Mouse (Mus musculus) embryonic facial prominence, embryonic 11.5 days (tissue): ENCODE measurements at regions not wholly inside any gene's neighbourhood (a gene's known extent, or its start where the extent isn't known, plus 50 kb on each side); places are given as distances from the start of the nearest gene placed in this dataset.
A peak's percentile ranks its signal among the peaks of the same experiment; 100 is the strongest.

Experiments used
- ATAC-seq: fragments of 200-750 bp; cut with Nextera tagmentation; replicated peaks from 2 replicates; pipeline ENCODE4 v1.8.0; 2017; ENCODE audit warnings: low read depth; ENCODE audit not compliant: insufficient number of reproducible peaks, low FRiP score, low TSS enrichment
- DNase-seq: peaks from one replicate; pipeline ENCODE4 v3.0.0-alpha.2; 2015; ENCODE audit warnings: low spot score
- H3K27ac ChIP-seq: fragments of 300-500 bp; sonication (generic); replicated peaks from 2 replicates; pipeline ENCODE4 v1.5.1; 2014; ENCODE audit warnings: mild to moderate bottlenecking, low read depth, low read length, control low read depth
- H3K27me3 ChIP-seq: fragments of 300-500 bp; sonication (generic); 2 replicates; pipeline ENCODE4 v1.6.1; 2014; ENCODE audit warnings: mild to moderate bottlenecking, low read length, moderate library complexity, mixed read lengths; ENCODE audit not compliant: control insufficient read depth, insufficient read depth
- H3K36me3 ChIP-seq: fragments of 300-500 bp; sonication (generic); replicated peaks from 2 replicates; pipeline ENCODE4 v1.6.1; 2014; ENCODE audit warnings: low read depth, mild to moderate bottlenecking, low read length, moderate library complexity, mixed read lengths; ENCODE audit not compliant: control insufficient read depth, insufficient read depth
- H3K4me1 ChIP-seq: fragments of 300-500 bp; sonication (generic); 2 replicates; pipeline ENCODE4 v1.6.1; 2014; ENCODE audit warnings: low read length, mixed read lengths; ENCODE audit not compliant: control insufficient read depth, insufficient read depth
- H3K4me2 ChIP-seq: fragments of 300-500 bp; sonication (generic); 2 replicates; pipeline ENCODE4 v1.6.1; 2014; ENCODE audit warnings: low read depth, mild to moderate bottlenecking, control low read depth, low read length, moderate library complexity
- H3K4me3 ChIP-seq: fragments of 300-500 bp; sonication (generic); 2 replicates; pipeline ENCODE4 v1.5.1; 2014; ENCODE audit warnings: low read depth, low read length, control low read depth
- H3K9ac ChIP-seq: fragments of 300-500 bp; sonication (generic); replicated peaks from 2 replicates; pipeline ENCODE4 v1.6.1; 2014; ENCODE audit warnings: mild to moderate bottlenecking, control low read depth, low read length
- H3K9me3 ChIP-seq: fragments of 300-500 bp; sonication (generic); replicated peaks from 2 replicates; pipeline ENCODE4 v1.6.1; 2016; ENCODE audit warnings: mild to moderate bottlenecking, low read length, inconsistent platforms, mixed read lengths; ENCODE audit not compliant: control insufficient read depth
- WGBS: fragments of 180-500 bp; shearing (Covaris S2); extraction: QIAGEN DNeasy Blood & Tissue Kit; methylation state at CpG from one replicate; pipeline ENCODE4 v1.1.7; 2014; 5-methylcytosine and 5-hydroxymethylcytosine counted together

- Histone ChIP-seq H3K4me3 (no peak overlapping the region), H3K27me3 (no peaks in the 10 kb centered on the region), H3K9ac (0 out of 2 replicates have a peak overlapping the region, but pooled peaks have one; percentile 32), H3K4me1 (peaks cover 8% of the 10 kb centered on the region; the same call in 1 of the 2 replicates), H3K9me3 (no peaks in the 10 kb centered on the region), H3K27ac (no peak overlapping the region), H3K4me2 (no peak overlapping the region), H3K36me3 (no peaks in the 10 kb centered on the region)
- peak; percentile 17; the same call in 1 of the 2 replicates for ATAC-seq
- DNase-seq: peak; percentile 56
- WGBS: 28% methylated on average over 18 of the region's 18 CpGs
Observed at GRCm38 (mm10) chr13:44231868-44232715, 447.5 kb downstream of the Cd83 start.

GRCm38 (mm10) chr13:44232716-44233051 is 448.1 kb downstream of the Cd83 start:
- Histone ChIP-seq H3K4me2 (no peak overlapping the region), H3K27ac (no peak overlapping the region), H3K9me3 (no peaks in the 10 kb centered on the region), H3K4me3 (no peak overlapping the region), H3K4me1 (peaks cover 8% of the 10 kb centered on the region; the same call in 1 of the 2 replicates), H3K36me3 (no peaks in the 10 kb centered on the region), H3K9ac (0 out of 2 replicates have a peak overlapping the region, but pooled peaks have one; percentile 32), H3K27me3 (no peaks in the 10 kb centered on the region)
- 67% methylated on average over 6 of the region's 6 CpGs for WGBS
- 0 out of 2 replicates have a peak, but pooled peaks have one; percentile 20 for ATAC-seq
- no peak for DNase-seq

- no peak overlapping the region for H3K4me2 ChIP-seq
- no peak overlapping the region for H3K9ac ChIP-seq
- peaks cover 8% of the 10 kb centered on the region; the same call in 1 of the 2 replicates for H3K4me1 ChIP-seq
- no peaks in the 10 kb centered on the region for H3K36me3 ChIP-seq
- DNase-seq: no peak
- no peak for ATAC-seq
- H3K27ac ChIP-seq: no peak overlapping the region
- 81% methylated on average over 6 of the region's 6 CpGs for WGBS
- H3K27me3 ChIP-seq: no peaks in the 10 kb centered on the region
- H3K9me3 ChIP-seq: no peaks in the 10 kb centered on the region
- no peak overlapping the region for H3K4me3 ChIP-seq
Observed at GRCm38 (mm10) chr13:44234241-44234640, 449.7 kb downstream of the Cd83 start.

GRCm38 (mm10) chr13:44235236-44235635 is 450.7 kb downstream of the Cd83 start:
- no peak for ATAC-seq
- H3K27me3 ChIP-seq: no peaks in the 10 kb centered on the region
- H3K9ac ChIP-seq: no peak overlapping the region
- 79% methylated on average over 5 of the region's 5 CpGs for WGBS
- H3K27ac ChIP-seq: no peak overlapping the region
- no peak overlapping the region for H3K4me3 ChIP-seq
- no peaks in the 10 kb centered on the region for H3K9me3 ChIP-seq
- no peak for DNase-seq
- no peak overlapping the region for H3K4me2 ChIP-seq
- H3K4me1 ChIP-seq: peaks cover 8% of the 10 kb centered on the region; the same call in 1 of the 2 replicates
- no peaks in the 10 kb centered on the region for H3K36me3 ChIP-seq

- H3K9ac ChIP-seq: no peak overlapping the region
- ATAC-seq: no peak
- no peak for DNase-seq
- no peak overlapping the region for H3K4me2 ChIP-seq
- H3K27ac ChIP-seq: no peak overlapping the region
- no peak overlapping the region for H3K4me3 ChIP-seq
- no peaks in the 10 kb centered on the region for H3K9me3 ChIP-seq
- peaks cover 8% of the 10 kb centered on the region; the same call in 1 of the 2 replicates for H3K4me1 ChIP-seq
- 82% methylated on average over 2 of the region's 2 CpGs for WGBS
- no peaks in the 10 kb centered on the region for H3K27me3 ChIP-seq
- no peaks in the 10 kb centered on the region for H3K36me3 ChIP-seq
Observed at GRCm38 (mm10) chr13:44235941-44236340, 451.4 kb downstream of the Cd83 start.

GRCm38 (mm10) chr13:44238308-44238707 is 453.7 kb downstream of the Cd83 start:
- DNase-seq (no peak), ATAC-seq (no peak)
- no peak overlapping the region for H3K27ac ChIP-seq
- no peaks in the 10 kb centered on the region for H3K4me1 ChIP-seq
- no peak overlapping the region for H3K4me3 ChIP-seq
- no peaks in the 10 kb centered on the region for H3K27me3 ChIP-seq
- no peaks in the 10 kb centered on the region for H3K9me3 ChIP-seq
- WGBS: 63% methylated on average over 11 of the region's 11 CpGs
- H3K4me2 ChIP-seq: no peak overlapping the region
- no peak overlapping the region for H3K9ac ChIP-seq
- no peaks in the 10 kb centered on the region for H3K36me3 ChIP-seq

GRCm38 (mm10) chr13:44243211-44243610 is 458.6 kb downstream of the Cd83 start:
- Histone ChIP-seq H3K9ac (no peak overlapping the region), H3K9me3 (no peaks in the 10 kb centered on the region), H3K4me1 (no peaks in the 10 kb centered on the region), H3K27me3 (no peaks in the 10 kb centered on the region), H3K27ac (no peak overlapping the region), H3K4me2 (no peak overlapping the region), H3K4me3 (no peak overlapping the region), H3K36me3 (no peaks in the 10 kb centered on the region)
- DNase-seq (no peak), ATAC-seq (no peak)
- WGBS: 90% methylated on average over 6 of the region's 6 CpGs

- H3K36me3 ChIP-seq: no peaks in the 10 kb centered on the region
- no peaks in the 10 kb centered on the region for H3K9me3 ChIP-seq
- no peak for ATAC-seq
- H3K4me2 ChIP-seq: no peak overlapping the region
- H3K27ac ChIP-seq: no peak overlapping the region
- no peaks in the 10 kb centered on the region for H3K4me1 ChIP-seq
- no peak overlapping the region for H3K4me3 ChIP-seq
- no peak for DNase-seq
- no peak overlapping the region for H3K9ac ChIP-seq
- 81% methylated on average over 7 of the region's 7 CpGs for WGBS
- H3K27me3 ChIP-seq: no peaks in the 10 kb centered on the region
Observed at GRCm38 (mm10) chr13:44246714-44247251, 462.2 kb downstream of the Cd83 start.
